Mouse (Mus musculus) kidney, embryonic 15.5 days (tissue): ENCODE measurements around the gene Hoxa1. TPM values are rescaled to one million over a fixed set of nuclear protein-coding genes. Genes with fewer than 3 reads are reported as not detected.

Experiments used
- ATAC-seq: fragments of 200-750 bp; cut with Nextera tagmentation; replicated peaks from 2 replicates; pipeline ENCODE4 v1.8.0; 2017; ENCODE audit warnings: moderate TSS enrichment; ENCODE audit not compliant: low FRiP score
- H3K27ac ChIP-seq: fragments of 300-500 bp; sonication (generic); 2 replicates; pipeline ENCODE4 v1.5.1; 2015; ENCODE audit warnings: mild to moderate bottlenecking, inconsistent platforms
- H3K27me3 ChIP-seq: fragments of 300-500 bp; sonication (generic); 2 replicates; pipeline ENCODE4 v1.6.1; 2015; ENCODE audit warnings: inconsistent platforms
- H3K36me3 ChIP-seq: fragments of 300-500 bp; sonication (generic); 2 replicates; pipeline ENCODE4 v1.6.1; 2015; ENCODE audit warnings: inconsistent platforms
- H3K4me1 ChIP-seq: fragments of 300-500 bp; sonication (generic); 2 replicates; pipeline ENCODE4 v1.6.1; 2015; ENCODE audit warnings: inconsistent platforms
- H3K4me2 ChIP-seq: fragments of 300-500 bp; sonication (generic); 2 replicates; pipeline ENCODE4 v1.6.1; 2015; ENCODE audit warnings: moderate library complexity, mild to moderate bottlenecking, inconsistent platforms
- H3K4me3 ChIP-seq: fragments of 300-500 bp; sonication (generic); replicated peaks from 2 replicates; pipeline ENCODE4 v1.5.1; 2015; ENCODE audit warnings: mild to moderate bottlenecking, inconsistent platforms
- H3K9ac ChIP-seq: fragments of 300-500 bp; sonication (generic); 2 replicates; pipeline ENCODE4 v1.6.1; 2015; ENCODE audit warnings: mild to moderate bottlenecking, inconsistent platforms
- H3K9me3 ChIP-seq: fragments of 300-500 bp; sonication (generic); replicated peaks from 2 replicates; pipeline ENCODE4 v1.6.1; 2016; ENCODE audit warnings: inconsistent platforms
- WGBS: fragments of 180-500 bp; shearing (Covaris S2); methylation state at CpG from one replicate; pipeline ENCODE4 v1.1.7; 2015; ENCODE audit warnings: mixed read lengths; 5-methylcytosine and 5-hydroxymethylcytosine counted together
- polyA plus RNA-seq: library from polyadenylated mRNA; unstranded; fragments of >200 nt; fragmentation: Nextera tagmentation; extraction: Ambion mirVana; gene quantifications from 2 replicates; pipeline ENCODE4 v1.2.1, GENCODE M21; 2015

The Hoxa1 gene
- polyA plus RNA-seq, 1 experiment from 2014 or later: 0.81 TPM

GRCm38 (mm10) chr6:52162093-52162380 is 3.9 kb upstream of the Hoxa1 start:
- Histone ChIP-seq H3K27me3 (peaks cover 11% of the 10 kb centered on the region), H3K9me3 (no peaks in the 10 kb centered on the region), H3K9ac (no peak overlapping the region), H3K4me3 (no peak overlapping the region), H3K27ac (peak overlapping the region; percentile 57; the same call in 1 of the 2 replicates), H3K4me1 (peaks cover 92% of the 10 kb centered on the region), H3K4me2 (peak overlapping the region; percentile 34; the same call in 1 of the 2 replicates), H3K36me3 (no peaks in the 10 kb centered on the region)
- no peak for ATAC-seq
- 38% methylated on average over 1 of the region's 1 CpGs for WGBS

- Histone ChIP-seq H3K4me2 (peak overlapping the region; percentile 97), H3K27ac (peak overlapping the region; percentile 95), H3K36me3 (no peaks in the 10 kb centered on the region), H3K9me3 (no peaks in the 10 kb centered on the region), H3K4me1 (peaks cover 92% of the 10 kb centered on the region), H3K9ac (no peak overlapping the region), H3K27me3 (peaks cover 16% of the 10 kb centered on the region), H3K4me3 (peak overlapping the region; percentile 85)
- ATAC-seq: no peak
- 11% methylated on average over 8 of the region's 8 CpGs for whole genome bisulfite sequencing
Observed at GRCm38 (mm10) chr6:52161336-52162092, 3.4 kb upstream of the Hoxa1 start.

- peak overlapping the region; percentile 85 for H3K4me3 ChIP-seq
- ATAC-seq: peak; percentile 49
- peaks cover 86% of the 10 kb centered on the region for H3K4me1 ChIP-seq
- H3K4me2 ChIP-seq: peak overlapping the region; percentile 97
- H3K9ac ChIP-seq: peak overlapping the region; percentile 34
- WGBS: 3% methylated on average over 30 of the region's 30 CpGs
- peak overlapping the region; percentile 95 for H3K27ac ChIP-seq
- H3K36me3 ChIP-seq: no peaks in the 10 kb centered on the region
- peaks cover 24% of the 10 kb centered on the region for H3K27me3 ChIP-seq
- no peaks in the 10 kb centered on the region for H3K9me3 ChIP-seq
Observed at GRCm38 (mm10) chr6:52160511-52161335, 2.6 kb upstream of the Hoxa1 start.

- H3K27me3 ChIP-seq: peaks cover 32% of the 10 kb centered on the region
- H3K27ac ChIP-seq: peak overlapping the region; percentile 95
- H3K36me3 ChIP-seq: no peaks in the 10 kb centered on the region
- no peak for ATAC-seq
- H3K4me2 ChIP-seq: peak overlapping the region; percentile 97
- peak overlapping the region; percentile 85 for H3K4me3 ChIP-seq
- H3K9me3 ChIP-seq: no peaks in the 10 kb centered on the region
- peaks cover 78% of the 10 kb centered on the region for H3K4me1 ChIP-seq
- 11% methylated on average over 9 of the region's 9 CpGs for WGBS
- peak overlapping the region; percentile 34; the same call in 1 of the 2 replicates for H3K9ac ChIP-seq
Observed at GRCm38 (mm10) chr6:52159979-52160378, 1.9 kb upstream of the Hoxa1 start.

- peaks cover 39% of the 10 kb centered on the region for H3K27me3 ChIP-seq
Observed at GRCm38 (mm10) chr6:52159164-52159761, 1.1 kb upstream of the Hoxa1 start.

GRCm38 (mm10) chr6:52157466-52158275 is 446 bp downstream of the Hoxa1 start:
- no peaks in the 10 kb centered on the region for H3K36me3 ChIP-seq
- no peaks in the 10 kb centered on the region for H3K9me3 ChIP-seq
- 0 out of 2 replicates have a peak overlapping the region, but pooled peaks have one; percentile 95 for H3K27ac ChIP-seq
- H3K9ac ChIP-seq: peak overlapping the region; percentile 77; the same call in 1 of the 2 replicates
- H3K4me1 ChIP-seq: peaks cover 61% of the 10 kb centered on the region
- WGBS: under 1% methylated on average over 32 of the region's 32 CpGs
- peak overlapping the region; percentile 85 for H3K4me3 ChIP-seq
- H3K4me2 ChIP-seq: peak overlapping the region; percentile 97
- peak; percentile 47; the same call in 1 of the 2 replicates for ATAC-seq
- H3K27me3 ChIP-seq: peaks cover 54% of the 10 kb centered on the region

More at GRCm38 (mm10) chr6:52159164-52159761, 1.1 kb upstream of the Hoxa1 start:
- peak overlapping the region; percentile 85 for H3K4me3 ChIP-seq
- H3K4me1 ChIP-seq: peaks cover 71% of the 10 kb centered on the region
- peak overlapping the region; percentile 97 for H3K4me2 ChIP-seq
- no peaks in the 10 kb centered on the region for H3K36me3 ChIP-seq
- peak; percentile 3 for ATAC-seq
- 7% methylated on average over 12 of the region's 12 CpGs for WGBS
- peak overlapping the region; percentile 77 for H3K9ac ChIP-seq
- no peaks in the 10 kb centered on the region for H3K9me3 ChIP-seq
- H3K27ac ChIP-seq: peak overlapping the region; percentile 95

- Histone ChIP-seq H3K4me2 (peak overlapping the region; percentile 97), H3K4me3 (peak overlapping the region; percentile 20), H3K9me3 (no peaks in the 10 kb centered on the region), H3K27me3 (peaks cover 62% of the 10 kb centered on the region), H3K27ac (no peak overlapping the region), H3K36me3 (no peaks in the 10 kb centered on the region), H3K9ac (no peak overlapping the region), H3K4me1 (peaks cover 52% of the 10 kb centered on the region)
- ATAC-seq: no peak
- 13% methylated on average over 20 of the region's 20 CpGs for WGBS
Observed at GRCm38 (mm10) chr6:52156551-52157200, 1.4 kb downstream of the Hoxa1 start.

GRCm38 (mm10) chr6:52155471-52155870 is 2.6 kb downstream of the Hoxa1 start:
- Histone ChIP-seq H3K4me3 (no peak overlapping the region), H3K9ac (no peak overlapping the region), H3K27ac (no peak overlapping the region), H3K9me3 (no peaks in the 10 kb centered on the region), H3K4me2 (no peak overlapping the region), H3K27me3 (peaks cover 73% of the 10 kb centered on the region), H3K36me3 (no peaks in the 10 kb centered on the region), H3K4me1 (peaks cover 48% of the 10 kb centered on the region)
- 82% methylated on average over 3 of the region's 3 CpGs for WGBS
- no peak for ATAC-seq

- H3K9me3 ChIP-seq: no peaks in the 10 kb centered on the region
- H3K9ac ChIP-seq: no peak overlapping the region
- H3K4me3 ChIP-seq: no peak overlapping the region
- peaks cover 85% of the 10 kb centered on the region for H3K27me3 ChIP-seq
- peaks cover 37% of the 10 kb centered on the region for H3K4me1 ChIP-seq
- no peaks in the 10 kb centered on the region for H3K36me3 ChIP-seq
- H3K4me2 ChIP-seq: no peak overlapping the region
- no peak overlapping the region for H3K27ac ChIP-seq
- WGBS: 51% methylated on average over 5 of the region's 5 CpGs
- no peak for ATAC-seq
Observed at GRCm38 (mm10) chr6:52154044-52154443, 4.1 kb downstream of the Hoxa1 start.

- no peak overlapping the region for H3K4me3 ChIP-seq
- H3K27ac ChIP-seq: no peak overlapping the region
- no peak overlapping the region for H3K4me2 ChIP-seq
- peaks cover 32% of the 10 kb centered on the region for H3K4me1 ChIP-seq
- no peak overlapping the region for H3K9ac ChIP-seq
- ATAC-seq: no peak
- 17% methylated on average over 6 of the region's 6 CpGs for WGBS
- no peaks in the 10 kb centered on the region for H3K9me3 ChIP-seq
- H3K27me3 ChIP-seq: peaks cover 85% of the 10 kb centered on the region
- no peaks in the 10 kb centered on the region for H3K36me3 ChIP-seq
Observed at GRCm38 (mm10) chr6:52153270-52153669, 4.8 kb downstream of the Hoxa1 start.
